Mouse (Mus musculus): ENCODE data around the gene Sorl1.
"Not testable (repeated sequence)": the region's sequence is repeated elsewhere in the genome, so short reads cannot be mapped to it uniquely, and the experiment has no call there.

The Sorl1 gene

DNA sequence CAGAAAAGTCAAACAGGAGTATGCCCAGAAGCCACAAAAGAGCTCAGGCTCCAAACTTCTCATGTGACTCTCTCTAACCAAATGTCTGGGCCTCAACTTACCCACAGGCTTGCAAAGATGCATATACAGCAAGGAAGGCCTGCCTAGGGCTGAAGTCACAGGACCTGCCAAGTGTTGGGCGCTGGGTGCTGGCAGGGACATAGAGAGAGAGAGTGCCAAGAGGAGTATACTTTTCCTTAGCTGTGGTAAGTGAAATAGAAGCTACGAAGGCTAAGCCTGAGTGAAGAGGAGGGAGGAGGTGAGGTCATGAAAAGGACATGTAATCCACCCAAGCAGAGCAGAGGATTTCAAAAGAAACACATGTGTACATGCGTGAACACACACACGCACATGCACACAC, 32.5 kb downstream of the Sorl1 start:
- DNase-seq: no peak

DNA sequence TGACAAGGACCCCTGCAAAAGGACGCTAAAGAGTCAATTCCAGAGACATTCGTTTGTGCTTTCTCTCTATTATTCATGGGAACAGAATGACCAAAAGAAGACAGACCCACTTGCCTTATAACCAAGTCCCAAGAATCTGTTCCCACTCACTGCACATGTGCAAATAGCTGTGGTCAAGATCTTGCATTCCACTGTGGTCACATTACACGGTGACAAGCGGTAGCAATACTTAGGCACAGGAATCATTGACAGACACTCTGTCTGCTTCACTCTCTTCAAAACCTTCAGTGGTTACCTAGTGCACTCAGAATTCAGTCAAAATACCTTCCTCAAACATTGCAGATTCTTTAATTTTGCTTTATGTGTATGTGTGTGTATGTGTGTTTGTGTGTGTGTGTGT, 36.2 kb downstream of the Sorl1 start:
- peak; percentile 13 for DNase-seq

DNA sequence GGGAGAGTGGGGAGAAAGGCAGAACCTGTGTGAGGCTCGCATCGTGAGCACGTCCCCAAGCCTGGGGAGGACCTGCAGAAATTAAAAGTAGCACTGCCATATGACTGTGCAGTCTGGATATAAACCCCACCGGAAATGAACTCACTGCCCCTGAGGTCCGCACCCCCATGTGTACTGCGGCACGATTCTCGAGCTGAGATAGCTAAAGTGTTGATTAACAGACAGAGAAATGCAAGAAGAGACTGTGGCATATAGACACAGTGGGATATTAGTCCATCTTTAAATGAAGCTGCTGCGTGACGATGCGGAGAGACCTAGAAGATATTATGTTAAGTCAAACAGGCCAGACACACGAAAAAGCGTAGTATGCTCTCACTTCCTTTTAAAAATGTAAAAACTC, 38.1 kb downstream of the Sorl1 start:
- DNase-seq: no peak

DNA sequence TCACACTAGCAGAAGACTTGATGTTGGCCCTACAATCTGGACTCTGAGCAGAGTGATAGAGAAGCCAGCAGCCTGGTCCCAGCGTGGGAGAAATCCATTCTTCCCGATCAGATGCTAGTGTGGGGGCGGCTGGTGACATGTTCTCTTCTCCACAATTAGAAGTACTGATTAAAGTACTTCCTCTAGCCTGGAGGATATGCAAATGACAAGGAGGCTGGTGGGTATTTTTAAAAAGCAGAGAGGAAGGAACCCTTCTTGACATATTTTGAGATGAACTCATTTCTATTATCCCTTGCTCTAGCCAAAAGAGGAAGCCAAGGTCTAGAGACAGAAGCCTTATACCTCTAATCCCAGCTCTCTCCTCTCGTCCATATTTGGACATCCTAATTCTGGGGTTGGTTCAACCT, 40.4 kb downstream of the Sorl1 start:
- no peak for DNase-seq

GRCm38 (mm10) chr9:42081681-42082530, 42.2 kb downstream of the Sorl1 start:
- no peak for DNase-seq

- no peak for DNase-seq
Observed at GRCm38 (mm10) chr9:42080671-42081070, 43.4 kb downstream of the Sorl1 start.

DNA sequence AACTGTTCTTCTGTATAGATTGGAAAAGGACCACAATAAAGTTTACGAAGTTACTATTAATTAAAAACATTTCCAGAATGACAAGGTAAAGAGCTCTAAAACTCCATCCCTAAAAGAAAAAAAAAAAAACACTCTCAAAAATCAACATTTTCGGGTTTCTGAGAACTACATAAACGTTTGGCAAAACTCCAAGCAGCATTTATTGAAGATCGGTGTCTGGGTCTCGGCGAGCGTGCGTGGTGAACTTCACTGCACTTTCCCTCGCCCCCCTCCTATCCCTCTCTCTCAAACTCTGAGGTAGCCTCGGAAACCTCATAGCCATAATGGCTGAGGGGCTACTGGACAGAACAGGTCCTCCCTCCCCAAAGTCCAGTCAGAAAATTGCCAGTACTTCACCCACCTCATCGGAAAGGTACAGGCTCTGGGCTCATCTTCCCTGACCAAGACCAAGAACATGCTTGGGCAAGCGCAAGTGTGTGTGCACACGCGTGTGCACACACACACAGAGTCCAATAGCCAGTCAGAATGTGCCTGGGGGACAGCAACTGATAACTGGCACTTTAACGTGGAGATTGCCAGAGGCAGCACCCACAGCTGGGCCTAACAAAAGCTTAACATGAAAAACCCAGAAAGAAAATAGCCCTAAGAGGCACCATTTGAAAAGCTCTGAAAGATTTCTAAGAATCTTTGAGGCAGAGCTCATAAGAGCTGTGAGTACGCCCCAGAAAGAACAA, 46.8 kb downstream of the Sorl1 start:
- DNase-seq: no peak

DNA sequence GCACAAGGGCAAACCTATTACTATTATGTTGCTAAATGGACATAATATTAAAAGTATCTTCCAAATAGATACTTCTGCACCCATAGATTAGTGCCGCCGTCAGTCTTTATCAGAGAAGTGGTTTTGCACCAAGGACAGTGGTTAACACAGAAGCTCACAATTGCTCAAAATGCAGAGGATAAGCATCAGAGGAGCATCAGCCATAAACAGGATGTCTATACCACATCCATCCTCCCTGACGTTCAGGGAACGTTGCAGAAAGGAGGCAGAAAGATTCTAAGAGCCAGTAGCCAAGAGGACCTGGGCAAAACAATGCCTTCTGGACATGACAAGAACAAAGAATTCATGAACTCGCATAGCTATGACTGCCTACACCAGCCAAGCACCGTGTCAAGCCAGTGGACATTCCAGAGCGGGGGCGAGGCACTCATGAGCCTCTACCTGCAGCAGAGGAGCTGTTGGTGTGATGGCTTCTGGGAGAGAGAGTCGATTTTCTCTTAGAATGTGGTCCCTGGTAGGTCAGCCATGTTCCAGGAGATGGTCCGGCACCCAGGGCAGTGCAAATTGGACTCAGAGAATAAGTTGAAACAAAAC, 47.7 kb downstream of the Sorl1 start:
- no peak for DNase-seq

DNA sequence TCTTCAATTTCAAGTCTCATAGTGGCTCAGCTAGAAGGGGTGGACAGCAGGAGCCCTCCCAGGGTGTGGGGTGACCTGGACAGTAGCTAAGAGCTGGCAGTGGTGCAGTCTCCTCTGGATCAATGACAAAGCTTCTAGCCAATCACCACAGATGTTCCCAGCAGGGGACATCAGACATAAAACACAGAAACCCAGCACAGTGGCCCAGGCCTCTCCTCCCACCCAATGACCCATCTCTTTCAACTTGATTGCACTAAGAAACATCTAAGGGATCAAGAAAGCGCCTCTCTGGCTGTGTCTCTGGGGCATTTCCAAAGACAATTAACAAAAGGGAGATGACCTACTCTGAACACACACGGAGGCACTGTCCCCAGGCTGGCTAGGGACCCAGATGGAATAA, 48.9 kb downstream of the Sorl1 start:
- DNase-seq: no peak

DNA sequence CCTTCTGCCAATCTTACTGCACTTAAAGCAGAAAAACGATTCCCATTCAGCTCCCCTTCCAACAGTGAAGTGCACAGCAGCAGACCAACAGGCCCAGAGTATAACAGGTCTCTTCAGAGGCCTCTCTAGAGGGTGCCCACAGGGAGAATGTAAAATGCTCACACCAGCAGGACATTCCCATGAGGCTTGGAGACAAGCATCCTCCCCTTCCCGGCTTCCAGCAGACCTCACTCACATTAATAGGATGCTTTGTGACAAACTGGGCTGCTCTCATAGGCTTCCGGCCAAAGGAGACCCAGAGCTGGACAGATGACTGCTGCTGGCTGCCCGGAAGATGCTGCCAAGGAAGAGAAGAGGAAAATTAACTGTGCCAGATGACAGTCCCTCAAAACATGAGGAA, 52.1 kb downstream of the Sorl1 start:
- DNase-seq: peak; percentile 34

DNA sequence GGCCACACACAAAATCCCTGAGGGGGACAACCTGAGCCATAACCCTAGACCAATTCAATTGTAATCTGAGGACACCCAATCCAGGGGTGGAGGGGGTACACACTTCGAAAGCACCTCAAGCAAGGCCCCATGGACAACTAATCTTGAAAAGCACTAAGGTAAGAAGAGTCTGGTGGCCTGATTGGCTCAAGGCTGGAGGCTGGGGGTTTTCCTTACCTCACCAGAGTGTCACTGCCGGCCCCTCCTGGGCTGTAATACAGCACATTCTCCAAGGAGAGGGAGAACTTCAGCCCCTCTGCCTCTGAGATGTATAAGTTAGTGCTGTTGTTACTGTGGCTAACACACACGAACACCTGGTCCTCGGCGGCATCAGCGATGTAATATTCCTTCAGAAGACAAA, 53.2 kb downstream of the Sorl1 start:
- no peak for DNase-seq

DNA sequence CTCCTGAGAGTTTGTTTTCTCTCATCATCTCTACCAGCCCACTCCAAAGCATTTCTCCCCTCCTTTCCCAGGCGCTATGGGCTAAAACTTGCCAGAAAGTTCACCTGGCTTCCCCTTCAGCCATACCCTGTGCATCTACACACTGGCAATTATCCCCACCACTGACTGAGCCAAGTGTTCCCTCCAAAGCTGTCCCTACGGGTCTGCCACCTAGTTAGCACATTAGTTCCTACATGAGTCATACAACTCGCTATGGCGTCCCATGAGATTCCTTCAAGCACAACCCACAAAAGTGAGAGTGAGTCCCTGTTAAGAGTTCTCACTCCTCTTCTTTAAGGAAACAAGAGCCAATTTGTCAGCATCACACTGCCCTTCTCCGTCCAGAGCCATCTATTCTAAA, 54.6 kb downstream of the Sorl1 start:
- no peak for DNase-seq

- no peak for DNase-seq
Observed at GRCm38 (mm10) chr9:42067950-42068349, 56.1 kb downstream of the Sorl1 start.

- DNase-seq: no peak
Observed at GRCm38 (mm10) chr9:42065756-42066155, 58.3 kb downstream of the Sorl1 start.

- no peak for DNase-seq
Observed at GRCm38 (mm10) chr9:42063391-42063790, 60.7 kb downstream of the Sorl1 start.

DNA sequence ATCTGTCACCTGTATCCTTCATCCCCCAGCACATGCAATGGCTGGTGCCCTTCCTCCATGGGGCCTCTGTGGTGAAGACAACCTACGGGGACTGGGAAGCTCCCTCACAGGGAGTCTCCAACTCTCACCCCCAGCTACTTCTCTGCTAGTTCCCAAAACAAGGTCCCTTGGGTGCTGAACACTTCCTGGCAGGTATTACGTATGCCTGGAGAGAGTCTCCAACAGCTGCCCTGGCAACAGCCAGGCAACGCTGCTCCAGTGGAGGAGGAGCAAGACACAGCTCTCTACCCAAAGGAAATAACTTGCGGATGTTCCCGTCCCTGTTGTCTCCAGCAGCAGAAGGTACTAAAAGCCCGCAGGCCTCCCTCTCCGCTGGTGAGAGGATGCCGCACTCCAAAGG, 61.8 kb downstream of the Sorl1 start:
- no peak for DNase-seq

GRCm38 (mm10) chr9:42059006-42059405, 65.1 kb downstream of the Sorl1 start:
- not testable (repeated sequence) for DNase-seq

GRCm38 (mm10) chr9:42056591-42056990, 67.5 kb downstream of the Sorl1 start:
- DNase-seq: no peak

GRCm38 (mm10) chr9:42055378-42055777, 68.7 kb downstream of the Sorl1 start:
- no peak for DNase-seq

GRCm38 (mm10) chr9:42054339-42055272, 69.5 kb downstream of the Sorl1 start:
- peak; percentile 59 for DNase-seq

GRCm38 (mm10) chr9:42053591-42054190, 70.4 kb downstream of the Sorl1 start:
- no peak for DNase-seq

DNA sequence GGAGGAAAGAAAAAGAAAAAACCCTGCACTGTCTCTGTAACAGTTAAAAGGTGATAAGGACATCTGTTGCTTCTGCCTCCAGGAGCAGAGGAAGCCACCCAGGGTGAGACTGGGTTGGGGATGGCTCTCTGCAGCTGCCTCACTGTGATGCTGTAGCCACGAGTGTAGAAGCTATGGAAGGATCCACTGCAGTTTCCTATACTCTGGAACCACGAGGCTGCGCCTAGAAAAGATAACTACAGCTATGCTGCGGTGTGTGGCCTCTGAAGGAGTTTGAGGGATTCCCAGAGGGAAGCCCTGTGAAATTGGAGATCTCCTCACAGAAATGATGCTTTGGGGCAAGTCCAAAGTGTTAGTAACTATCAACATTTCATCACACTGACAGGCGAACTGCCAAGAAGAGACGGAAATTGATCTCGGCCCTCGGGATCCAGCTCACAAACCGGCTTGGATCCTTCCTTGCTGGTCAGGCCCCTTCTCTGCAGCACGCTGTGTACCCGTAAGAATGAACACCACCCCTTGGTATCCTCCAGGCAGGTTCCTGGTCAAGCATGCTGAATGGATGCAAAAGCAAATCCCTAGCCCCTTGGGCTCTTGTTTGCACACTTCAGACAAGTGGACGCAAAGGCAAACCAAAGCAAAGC, 71.3 kb downstream of the Sorl1 start:
- peak; percentile 71 for DNase-seq

All from lung, postnatal 14 days (tissue).